Mouse (Mus musculus): ENCODE measurements around the gene Tdrd6. TPM values are rescaled to one million over a fixed set of nuclear protein-coding genes. Genes with fewer than 3 reads are reported as not detected.

The Tdrd6 gene
- 0.11 and 0.16 TPM in 2 replicates for polyA plus RNA-seq (2014; fragmentation: Nextera tagmentation; extraction: Ambion mirVana)

DNA sequence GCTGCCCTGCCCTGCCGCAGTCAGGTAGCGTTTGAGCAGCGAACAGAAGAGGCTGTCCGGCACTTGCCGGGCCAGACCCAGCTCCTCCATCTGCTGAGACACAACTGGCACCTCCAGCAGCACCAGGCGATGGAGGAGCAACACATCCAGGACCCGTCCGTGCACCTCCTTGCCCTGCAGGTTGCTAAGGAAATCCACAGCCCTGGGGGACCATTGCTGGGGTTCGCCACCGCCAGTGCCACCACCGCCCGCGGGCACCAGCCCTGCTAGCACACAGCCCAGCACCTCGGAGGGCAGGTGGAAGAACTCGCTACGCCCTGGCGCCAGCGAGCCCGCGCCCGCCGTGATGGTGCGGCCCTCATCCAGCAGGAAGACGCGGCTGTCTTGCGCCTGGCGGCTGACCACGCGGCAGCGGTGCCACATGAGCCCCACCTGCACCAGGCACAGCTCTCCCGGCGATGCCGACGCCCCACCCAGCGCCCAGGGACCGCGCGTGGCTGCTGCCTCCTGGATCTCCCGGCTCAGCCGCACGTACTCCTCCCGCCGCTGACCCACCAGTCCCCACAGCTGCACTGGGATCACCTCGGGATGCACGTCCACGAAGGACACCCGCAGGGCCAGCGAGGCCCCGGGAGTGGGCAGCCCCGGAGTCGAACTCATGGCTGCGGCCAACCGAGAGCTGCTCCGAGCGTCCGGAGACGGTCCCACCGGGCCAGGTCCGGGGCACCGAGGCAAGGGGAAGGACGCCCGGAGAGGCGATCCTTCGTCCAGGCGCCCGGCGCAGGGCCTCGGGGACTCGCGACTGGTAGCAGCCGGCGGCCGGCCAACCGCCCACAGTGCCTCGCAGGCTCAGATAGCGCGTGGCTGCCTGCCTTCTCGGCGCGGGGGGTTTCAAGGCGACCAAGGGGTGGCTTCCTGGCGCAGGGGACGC, at the start of gene Tdrd6:
TSS of gene Tdrd6 (minus strand) at position 804 of the 931 bp plus-strand sequence.
- Histone ChIP-seq H3K4me3 (ENCODE audit: low read depth, low read length) (peak within 1 kb of the TSS; percentile 40), H3K27ac (ENCODE audit: low read depth, low read length) (no peak within 1 kb of the TSS), H3K9ac (ENCODE audit: low read length) (peak within 1 kb of the TSS; percentile 56), H3K4me1 (ENCODE audit: control insufficient read depth, insufficient read depth, low read length) (peaks cover 6% of the 10 kb centered on the region; the same call in 1 of the 2 replicates), H3K4me2 (ENCODE audit: low read length) (peak within 1 kb of the TSS; percentile 84), H3K27me3 (replicated peaks; ENCODE audit: control insufficient read depth, insufficient read depth, low read length) (peaks cover 28% of the 10 kb centered on the region), H3K9me3 (replicated peaks; ENCODE audit: control insufficient read depth, low read length) (no peaks in the 10 kb centered on the region), H3K36me3 (ENCODE audit: control insufficient read depth, insufficient read depth, low read length) (no peaks in the 10 kb centered on the region)
- WGBS = 2% methylated on average over 62 of the region's 83 CpGs
- peak; percentile 9 for DNase-seq (ENCODE audit: low spot score)
- peak; percentile 72 for ATAC-seq

DNA sequence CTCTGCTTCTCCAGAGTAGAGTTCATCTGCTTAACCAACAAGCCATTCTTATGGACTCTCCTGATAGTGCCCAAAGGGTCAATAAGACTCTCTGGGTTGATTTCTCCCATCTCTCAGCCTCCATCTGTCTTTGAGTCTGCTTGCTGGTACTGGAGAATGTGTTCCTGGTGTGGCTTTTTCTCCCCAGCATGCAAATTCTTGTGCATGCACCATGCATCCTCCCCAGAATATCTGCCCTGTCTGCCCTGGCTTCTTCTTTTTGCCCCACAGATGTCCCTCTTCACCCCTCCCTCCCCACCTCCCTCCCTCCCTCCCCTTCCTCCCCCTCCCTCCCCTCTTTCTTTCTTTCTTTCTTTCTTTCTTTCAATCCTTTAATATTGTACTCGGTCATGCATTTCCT, 47.2 kb upstream of the Tdrd6 start:
- no peak overlapping the region for H3K4me3 ChIP-seq (ENCODE audit: low read depth, low read length)
- DNase-seq (ENCODE audit: low spot score) (no peak), ATAC-seq (no peak)
- H3K36me3 ChIP-seq (ENCODE audit: control insufficient read depth, insufficient read depth, low read length) = peaks cover 6% of the 10 kb centered on the region; the same call in 1 of the 2 replicates
- no peak overlapping the region for H3K4me2 ChIP-seq (ENCODE audit: low read length)
- no peaks in the 10 kb centered on the region for H3K9me3 ChIP-seq (replicated peaks; ENCODE audit: control insufficient read depth, low read length)
- WGBS = 20% methylated on average over 1 of the region's 1 CpGs
- H3K4me1 ChIP-seq (ENCODE audit: control insufficient read depth, insufficient read depth, low read length) = no peaks in the 10 kb centered on the region
- H3K27me3 ChIP-seq (replicated peaks; ENCODE audit: control insufficient read depth, insufficient read depth, low read length) = no peaks in the 10 kb centered on the region
- H3K9ac ChIP-seq (ENCODE audit: low read length) = no peak overlapping the region
- no peak overlapping the region for H3K27ac ChIP-seq (ENCODE audit: low read depth, low read length)

DNA sequence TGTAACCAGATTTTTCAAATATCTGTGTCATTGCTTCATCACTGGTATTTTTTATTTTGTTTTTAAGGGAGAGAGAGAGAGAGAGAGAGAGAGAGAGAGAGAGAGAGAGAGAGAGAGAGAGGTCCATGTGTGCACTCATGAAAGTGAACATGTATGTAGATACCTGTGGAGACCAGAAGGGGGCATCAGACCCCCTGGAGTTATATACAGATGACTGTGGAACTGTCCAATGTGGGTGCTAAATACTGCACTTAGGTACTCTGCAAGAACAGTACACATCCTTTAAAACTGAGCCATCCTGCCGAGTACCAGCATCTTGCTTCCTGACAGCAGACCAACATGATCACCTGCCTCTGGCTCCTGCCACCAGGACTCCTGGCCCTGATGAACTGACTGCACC, 46.1 kb upstream of the Tdrd6 start:
- H3K4me3 ChIP-seq (ENCODE audit: low read depth, low read length) = no peak overlapping the region
- DNase-seq (ENCODE audit: low spot score) = no peak
- no peaks in the 10 kb centered on the region for H3K9me3 ChIP-seq (replicated peaks; ENCODE audit: control insufficient read depth, low read length)
- H3K4me2 ChIP-seq (ENCODE audit: low read length) = no peak overlapping the region
- H3K27ac ChIP-seq (ENCODE audit: low read depth, low read length) = no peak overlapping the region
- no peak overlapping the region for H3K9ac ChIP-seq (ENCODE audit: low read length)
- no peaks in the 10 kb centered on the region for H3K4me1 ChIP-seq (ENCODE audit: control insufficient read depth, insufficient read depth, low read length)
- H3K36me3 ChIP-seq (ENCODE audit: control insufficient read depth, insufficient read depth, low read length) = 0 out of 2 replicates have a peak, but pooled peaks cover 3% of the 10 kb centered on the region
- WGBS = 89% methylated on average over 1 of the region's 1 CpGs
- no peak for ATAC-seq
- no peaks in the 10 kb centered on the region for H3K27me3 ChIP-seq (replicated peaks; ENCODE audit: control insufficient read depth, insufficient read depth, low read length)

DNA sequence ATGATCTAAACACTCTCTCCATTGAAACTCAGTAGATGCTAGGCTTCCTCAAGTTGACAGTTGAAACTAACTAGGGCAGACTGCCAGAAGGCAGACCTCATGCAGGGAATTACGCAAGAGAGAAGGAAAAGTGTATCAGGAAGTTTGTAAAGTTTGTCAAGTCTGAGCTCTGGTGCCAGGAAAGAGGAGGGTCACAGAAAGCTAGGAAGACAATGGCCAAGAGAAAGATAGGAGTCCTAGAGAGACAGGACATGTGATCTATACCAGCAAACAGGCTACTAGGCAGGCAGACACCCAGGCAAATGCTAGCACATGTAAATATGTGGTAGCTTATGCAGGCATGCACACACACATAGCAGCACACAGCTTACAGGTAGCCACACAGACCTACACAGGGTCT, 45.1 kb upstream of the Tdrd6 start:
- DNase-seq (ENCODE audit: low spot score) = no peak
- H3K9me3 ChIP-seq (replicated peaks; ENCODE audit: control insufficient read depth, low read length) = no peaks in the 10 kb centered on the region
- no peak for ATAC-seq
- H3K9ac ChIP-seq (ENCODE audit: low read length) = no peak overlapping the region
- WGBS = 71% methylated on average over 1 of the region's 1 CpGs
- H3K4me3 ChIP-seq (ENCODE audit: low read depth, low read length) = no peak overlapping the region
- no peak overlapping the region for H3K27ac ChIP-seq (ENCODE audit: low read depth, low read length)
- H3K4me1 ChIP-seq (ENCODE audit: control insufficient read depth, insufficient read depth, low read length) = no peaks in the 10 kb centered on the region
- H3K27me3 ChIP-seq (replicated peaks; ENCODE audit: control insufficient read depth, insufficient read depth, low read length) = no peaks in the 10 kb centered on the region
- no peak overlapping the region for H3K4me2 ChIP-seq (ENCODE audit: low read length)
- H3K36me3 ChIP-seq (ENCODE audit: control insufficient read depth, insufficient read depth, low read length) = 0 out of 2 replicates have a peak, but pooled peaks cover 3% of the 10 kb centered on the region

DNA sequence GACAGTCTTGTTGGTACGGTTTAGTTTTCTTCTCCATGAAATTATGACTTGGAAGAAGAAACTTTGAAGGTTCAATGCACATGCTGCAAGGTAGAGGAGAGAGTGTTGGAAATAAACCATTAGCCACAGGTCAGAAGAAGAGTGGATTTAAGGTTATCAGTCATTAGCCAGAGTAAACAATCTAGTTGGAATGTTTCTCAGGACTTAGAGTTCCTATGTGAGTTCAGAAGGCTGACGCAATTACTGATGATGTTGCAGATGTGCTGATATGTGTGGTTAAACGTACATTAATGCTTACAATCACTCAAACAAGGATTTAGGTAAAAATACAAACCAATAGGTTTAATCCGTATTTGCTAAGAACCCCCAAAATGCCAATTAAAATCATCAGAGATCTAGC, 41.8 kb upstream of the Tdrd6 start:
- H3K9ac ChIP-seq (ENCODE audit: low read length) = no peak overlapping the region
- DNase-seq (ENCODE audit: low spot score) (no peak), ATAC-seq (no peak)
- no peak overlapping the region for H3K4me3 ChIP-seq (ENCODE audit: low read depth, low read length)
- no peaks in the 10 kb centered on the region for H3K27me3 ChIP-seq (replicated peaks; ENCODE audit: control insufficient read depth, insufficient read depth, low read length)
- 93% methylated on average over 4 of the region's 4 CpGs for WGBS
- no peaks in the 10 kb centered on the region for H3K9me3 ChIP-seq (replicated peaks; ENCODE audit: control insufficient read depth, low read length)
- no peaks in the 10 kb centered on the region for H3K36me3 ChIP-seq (ENCODE audit: control insufficient read depth, insufficient read depth, low read length)
- H3K27ac ChIP-seq (ENCODE audit: low read depth, low read length) = no peak overlapping the region
- no peak overlapping the region for H3K4me2 ChIP-seq (ENCODE audit: low read length)
- H3K4me1 ChIP-seq (ENCODE audit: control insufficient read depth, insufficient read depth, low read length) = no peaks in the 10 kb centered on the region

DNA sequence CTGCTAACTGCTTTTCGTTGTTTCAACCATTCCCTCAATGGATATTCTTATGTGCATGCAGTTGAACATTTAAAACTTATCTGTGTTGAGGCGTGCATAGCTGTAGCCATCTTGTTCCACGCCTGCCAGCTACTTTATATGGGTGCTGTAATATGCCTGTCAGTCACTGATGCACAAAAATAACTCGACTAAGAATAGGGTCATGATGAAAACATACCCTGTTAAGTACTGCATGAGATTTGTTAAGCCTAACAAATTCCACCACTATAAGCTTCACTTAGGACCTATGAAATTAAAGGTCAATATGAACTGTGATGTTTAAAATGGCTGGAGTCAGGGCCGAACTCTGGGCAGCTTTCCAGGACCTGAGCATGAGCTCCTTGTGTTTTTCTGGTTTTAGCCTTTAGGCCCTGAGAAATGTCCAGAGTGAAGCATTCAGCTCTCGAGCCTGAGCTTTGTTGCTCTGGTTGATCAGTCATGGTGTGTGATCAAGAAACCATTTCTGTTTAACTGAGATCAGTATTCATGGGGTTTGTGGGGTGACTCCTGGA, 39.1 kb upstream of the Tdrd6 start:
- 67% methylated on average over 6 of the region's 6 CpGs for WGBS
- H3K27ac ChIP-seq (ENCODE audit: low read depth, low read length) = no peak overlapping the region
- DNase-seq (ENCODE audit: low spot score) = no peak
- peaks cover 14% of the 10 kb centered on the region for H3K4me1 ChIP-seq (ENCODE audit: control insufficient read depth, insufficient read depth, low read length)
- no peaks in the 10 kb centered on the region for H3K27me3 ChIP-seq (replicated peaks; ENCODE audit: control insufficient read depth, insufficient read depth, low read length)
- peak overlapping the region; percentile 94; the same call in 1 of the 2 replicates for H3K4me3 ChIP-seq (ENCODE audit: low read depth, low read length)
- H3K4me2 ChIP-seq (ENCODE audit: low read length) = peak overlapping the region; percentile 46
- no peak overlapping the region for H3K9ac ChIP-seq (ENCODE audit: low read length)
- ATAC-seq = no peak
- H3K9me3 ChIP-seq (replicated peaks; ENCODE audit: control insufficient read depth, low read length) = no peaks in the 10 kb centered on the region
- H3K36me3 ChIP-seq (ENCODE audit: control insufficient read depth, insufficient read depth, low read length) = no peaks in the 10 kb centered on the region

DNA sequence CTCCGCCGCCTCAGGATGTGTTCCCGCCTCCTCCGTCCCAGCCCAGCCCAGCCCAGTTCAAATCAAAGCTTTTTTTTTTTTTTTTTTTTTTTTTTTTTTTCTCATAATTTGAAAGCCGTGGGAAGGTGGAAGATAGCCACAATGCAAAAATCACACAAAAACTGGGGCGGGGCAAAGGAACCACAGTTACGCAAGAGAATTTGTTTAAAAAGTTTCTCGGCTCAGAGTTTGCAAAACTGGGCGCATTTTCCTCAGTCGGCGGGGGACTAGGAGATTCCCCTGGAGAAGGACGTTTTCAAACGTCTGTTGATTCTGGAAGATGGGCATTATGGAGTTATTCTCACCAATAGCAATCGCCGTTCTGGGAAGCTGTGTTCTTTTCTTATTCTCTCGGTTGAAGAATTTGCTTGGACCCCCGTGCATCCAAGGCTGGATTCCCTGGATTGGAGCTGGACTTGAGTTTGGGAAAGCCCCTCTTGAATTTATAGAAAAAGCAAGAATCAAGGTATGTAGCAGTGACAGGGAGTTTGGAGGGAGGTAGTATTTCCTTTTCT, 37.3 kb upstream of the Tdrd6 start, which contains the start of gene Cyp39a1:
TSS of gene Cyp39a1 (plus strand) at position 136 of the 554 bp plus-strand sequence.
- Histone ChIP-seq H3K36me3 (ENCODE audit: control insufficient read depth, insufficient read depth, low read length) (peaks cover 12% of the 10 kb centered on the region), H3K9me3 (replicated peaks; ENCODE audit: control insufficient read depth, low read length) (no peaks in the 10 kb centered on the region), H3K4me3 (ENCODE audit: low read depth, low read length) (peak within 1 kb of the TSS; percentile 94), H3K9ac (ENCODE audit: low read length) (peak within 1 kb of the TSS; percentile 95), H3K27ac (ENCODE audit: low read depth, low read length) (peak within 1 kb of the TSS; percentile 66), H3K4me1 (ENCODE audit: control insufficient read depth, insufficient read depth, low read length) (peaks cover 14% of the 10 kb centered on the region), H3K27me3 (replicated peaks; ENCODE audit: control insufficient read depth, insufficient read depth, low read length) (no peaks in the 10 kb centered on the region), H3K4me2 (ENCODE audit: low read length) (peak within 1 kb of the TSS; percentile 77)
- ATAC-seq (0 out of 2 replicates have a peak, but pooled peaks have one; percentile 0), DNase-seq (ENCODE audit: low spot score) (peak; percentile 24)
- 0% methylated on average over 17 of the region's 17 CpGs for WGBS

DNA sequence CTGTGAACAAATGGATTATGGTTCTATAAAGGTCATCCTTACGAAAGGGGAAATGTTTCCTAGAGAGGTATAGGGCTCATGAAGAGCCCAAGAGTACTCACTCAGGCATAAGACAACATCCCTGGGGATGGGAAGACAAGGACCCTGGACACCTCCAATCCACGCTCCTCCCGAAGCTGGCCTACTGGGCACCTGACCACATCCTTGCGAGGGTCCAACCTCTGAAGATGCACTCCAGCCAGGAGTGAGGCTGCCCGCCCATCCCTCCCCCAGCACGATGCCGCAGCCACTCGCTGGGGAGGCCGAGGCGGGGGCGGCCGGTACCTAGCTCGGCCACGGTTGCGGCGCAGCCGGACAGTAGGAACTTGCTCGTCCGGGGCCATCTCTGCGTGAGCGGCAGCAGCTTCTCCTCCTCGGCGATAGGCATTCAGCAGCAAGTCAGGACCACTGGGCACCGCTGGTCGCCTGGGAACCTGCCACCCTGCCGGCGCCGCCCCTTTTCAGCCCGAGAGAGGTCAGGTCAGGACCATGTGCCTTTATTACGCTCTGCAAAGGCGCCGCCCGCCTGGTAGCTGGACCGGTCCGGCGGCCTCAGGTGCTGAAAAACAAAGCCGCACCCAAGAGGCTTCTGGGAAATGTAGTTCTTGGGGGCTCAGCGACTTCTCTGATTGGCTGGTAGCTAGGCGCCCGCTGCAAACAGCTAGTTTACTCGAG, 36.6 kb upstream of the Tdrd6 start, which contains the start of gene Slc25a27:
TSS of gene Slc25a27 (minus strand) at position 639 of the 714 bp plus-strand sequence.
- H3K27ac ChIP-seq (ENCODE audit: low read depth, low read length) = peak within 1 kb of the TSS; percentile 66
- H3K4me2 ChIP-seq (ENCODE audit: low read length) = peak within 1 kb of the TSS; percentile 77
- peaks cover 14% of the 10 kb centered on the region for H3K4me1 ChIP-seq (ENCODE audit: control insufficient read depth, insufficient read depth, low read length)
- H3K4me3 ChIP-seq (ENCODE audit: low read depth, low read length) = peak within 1 kb of the TSS; percentile 94
- no peaks in the 10 kb centered on the region for H3K9me3 ChIP-seq (replicated peaks; ENCODE audit: control insufficient read depth, low read length)
- under 1% methylated on average over 36 of the region's 41 CpGs for WGBS
- peak; percentile 98 for DNase-seq (ENCODE audit: low spot score)
- H3K36me3 ChIP-seq (ENCODE audit: control insufficient read depth, insufficient read depth, low read length) = peaks cover 15% of the 10 kb centered on the region
- ATAC-seq = peak; percentile 98
- peak within 1 kb of the TSS; percentile 95 for H3K9ac ChIP-seq (ENCODE audit: low read length)
- H3K27me3 ChIP-seq (replicated peaks; ENCODE audit: control insufficient read depth, insufficient read depth, low read length) = no peaks in the 10 kb centered on the region
